Mouse (Mus musculus) liver, embryonic 14.5 days (tissue): ENCODE results near the gene Slc18a2. TPM values are rescaled to one million over a fixed set of nuclear protein-coding genes. Genes with fewer than 3 reads are reported as not detected.

Experiments used
- ATAC-seq: fragments of 200-750 bp; cut with Nextera tagmentation; 2 replicates; pipeline ENCODE4 v1.8.0; 2017; ENCODE audit warnings: moderate number of reproducible peaks, mild to moderate bottlenecking, moderate library complexity; ENCODE audit not compliant: insufficient read depth
- DNase-seq, 3 experiments: peaks; one replicate each; pipeline ENCODE4 v3.0.0-alpha.2; 2012 to 2013; ENCODE audit warnings: low read depth in 3 of 3, low spot score in 3 of 3
- H3K27ac ChIP-seq: fragments of 300-500 bp; sonication (generic); 2 replicates; pipeline ENCODE4 v1.5.1; 2014; ENCODE audit warnings: moderate library complexity, mild to moderate bottlenecking, control low read depth, inconsistent platforms
- H3K27me3 ChIP-seq: fragments of 300-500 bp; sonication (generic); 2 replicates; pipeline ENCODE4 v1.6.1; 2014; ENCODE audit warnings: mild to moderate bottlenecking, low read length, moderate library complexity; ENCODE audit not compliant: control insufficient read depth, insufficient read depth
- H3K36me3 ChIP-seq: fragments of 300-500 bp; sonication (generic); replicated peaks from 2 replicates; pipeline ENCODE4 v1.6.1; 2014; ENCODE audit warnings: low read depth; ENCODE audit not compliant: control insufficient read depth, insufficient read depth
- H3K4me1 ChIP-seq, 2 experiments: fragments of 200-500 bp in 1 of 2; fragments of 300-500 bp in 1 of 2; sonication (generic) in 1 of 2; replicated peaks; 2 replicates each; pipeline ENCODE4 v1.6.1; 2012 to 2014; ENCODE audit warnings: antibody characterized with exemption in 1 of 2, inconsistent platforms in 1 of 2, low read length in 1 of 2; ENCODE audit not compliant: control insufficient read depth in 2 of 2, insufficient read depth in 2 of 2
- H3K4me2 ChIP-seq: fragments of 300-500 bp; sonication (generic); 2 replicates; pipeline ENCODE4 v1.6.1; 2014; ENCODE audit warnings: low read depth, mild to moderate bottlenecking, control low read depth, moderate library complexity
- H3K4me3 ChIP-seq, 2 experiments: fragments of 200-500 bp in 1 of 2; fragments of 300-500 bp in 1 of 2; sonication (generic) in 1 of 2; 2 replicates each; pipeline ENCODE4 v1.5.1; 2012 to 2014; ENCODE audit warnings: low read depth in 2 of 2, low read length in 2 of 2, mild to moderate bottlenecking in 2 of 2, control low read depth in 1 of 2, inconsistent platforms in 1 of 2, moderate library complexity in 1 of 2; ENCODE audit not compliant: insufficient read depth in 1 of 2
- H3K9ac ChIP-seq: fragments of 300-500 bp; sonication (generic); replicated peaks from 2 replicates; pipeline ENCODE4 v1.6.1; 2014; ENCODE audit warnings: mild to moderate bottlenecking, control low read depth, moderate library complexity
- H3K9me3 ChIP-seq: fragments of 300-500 bp; sonication (generic); 2 replicates; pipeline ENCODE4 v1.6.1; 2016; ENCODE audit warnings: low read length, mixed read lengths; ENCODE audit not compliant: control insufficient read depth
- CTCF ChIP-seq: IDR thresholded peaks from 2 replicates; pipeline ENCODE4 v1.5.1; 2016; ENCODE audit warnings: antibody characterized with exemption, low read depth, control low read depth
- EP300 ChIP-seq: IDR thresholded peaks from 2 replicates; pipeline ENCODE4 v1.6.1; 2016; ENCODE audit warnings: antibody characterized with exemption, low read depth
- WGBS: fragments of 180-500 bp; shearing (Covaris S2); extraction: QIAGEN DNeasy Blood & Tissue Kit; methylation state at CpG from one replicate; pipeline ENCODE4 v1.1.7; 2014; ENCODE audit not compliant: insufficient replicate concordance; 5-methylcytosine and 5-hydroxymethylcytosine counted together
- polyA plus RNA-seq, 2 experiments: library from polyadenylated mRNA; depleted of rRNA in 1 of 2; stranded (reverse) in 1 of 2; unstranded in 1 of 2; fragments of >200 nt; fragmentation: Nextera tagmentation in 1 of 2; extraction: Ambion mirVana in 1 of 2; gene quantifications; 2 replicates each; pipeline versions ENCODE4 v1.2.1 to v1.2.3; 2012 to 2014

The Slc18a2 gene
- polyA plus RNA-seq, 2 experiments: 0.75 to 2.4 TPM

GRCm38 (mm10) chr19:59289042-59289441 lies 28.3 kb downstream of the Slc18a2 start:
- H3K4me1 ChIP-seq: no peaks in the 10 kb centered on the region
- no peaks in the 10 kb centered on the region for H3K36me3 ChIP-seq
- H3K27ac ChIP-seq: no peak overlapping the region
- H3K4me2 ChIP-seq: no peak overlapping the region
- DNase-seq (no peak), ATAC-seq (no peak)
- TF ChIP-seq CTCF: no peak
- TF ChIP-seq EP300: no peak
- no peak overlapping the region for H3K4me3 ChIP-seq
- H3K27me3 ChIP-seq: no peaks in the 10 kb centered on the region
- H3K9ac ChIP-seq: no peak overlapping the region
- H3K9me3 ChIP-seq: no peaks in the 10 kb centered on the region

GRCm38 (mm10) chr19:59289811-59290210 lies 29.1 kb downstream of the Slc18a2 start:
- WGBS: 83% methylated on average over 6 of the region's 6 CpGs
- Histone ChIP-seq H3K27ac (no peak overlapping the region), H3K9ac (no peak overlapping the region), H3K4me3 (no peak overlapping the region), H3K4me1 (no peaks in the 10 kb centered on the region), H3K4me2 (no peak overlapping the region), H3K27me3 (no peaks in the 10 kb centered on the region), H3K36me3 (no peaks in the 10 kb centered on the region), H3K9me3 (no peaks in the 10 kb centered on the region)
- no peak for DNase-seq
- TF ChIP-seq CTCF (no peak), EP300 (no peak)
- no peak for ATAC-seq

- H3K4me1 ChIP-seq: no peaks in the 10 kb centered on the region
- H3K36me3 ChIP-seq: no peaks in the 10 kb centered on the region; the same call in none of the 2 replicates
- TF ChIP-seq EP300 (no peak), CTCF (no peak)
- H3K27ac ChIP-seq: no peak overlapping the region
- no peaks in the 10 kb centered on the region for H3K27me3 ChIP-seq
- ATAC-seq: 0 out of 2 replicates have a peak, but pooled peaks have one; percentile 37
- WGBS: 69% methylated on average over 5 of the region's 5 CpGs
- DNase-seq: no peak
- no peaks in the 10 kb centered on the region for H3K9me3 ChIP-seq
- no peak overlapping the region for H3K9ac ChIP-seq
- H3K4me3 ChIP-seq: no peak overlapping the region
- H3K4me2 ChIP-seq: no peak overlapping the region
Measured at GRCm38 (mm10) chr19:59292183-59292839, 31.6 kb downstream of the Slc18a2 start.

GRCm38 (mm10) chr19:59315308-59315707 lies 54.6 kb downstream of the Slc18a2 start:
- H3K27me3 ChIP-seq: no peaks in the 10 kb centered on the region
- ATAC-seq (no peak), DNase-seq (no peak)
- no peak overlapping the region for H3K4me3 ChIP-seq
- H3K27ac ChIP-seq: no peak overlapping the region
- no peak overlapping the region for H3K4me2 ChIP-seq
- H3K9me3 ChIP-seq: no peaks in the 10 kb centered on the region
- no peaks in the 10 kb centered on the region for H3K4me1 ChIP-seq
- no peak overlapping the region for H3K9ac ChIP-seq
- H3K36me3 ChIP-seq: no peaks in the 10 kb centered on the region; the same call in none of the 2 replicates
- TF ChIP-seq EP300: no peak
- no peak for TF ChIP-seq CTCF

- H3K4me2 ChIP-seq: no peak overlapping the region
- H3K27ac ChIP-seq: no peak overlapping the region
- no peak overlapping the region for H3K9ac ChIP-seq
- DNase-seq (no peak), ATAC-seq (no peak)
- H3K4me3 ChIP-seq: no peak overlapping the region
- TF ChIP-seq EP300 (no peak), CTCF (peak; percentile 36; the same call in 1 of the 2 replicates)
- no peaks in the 10 kb centered on the region for H3K27me3 ChIP-seq
- H3K36me3 ChIP-seq: no peaks in the 10 kb centered on the region; the same call in none of the 2 replicates
- H3K4me1 ChIP-seq: no peaks in the 10 kb centered on the region
- no peaks in the 10 kb centered on the region for H3K9me3 ChIP-seq
Measured at GRCm38 (mm10) chr19:59316571-59316970, 55.9 kb downstream of the Slc18a2 start.
